Mouse (Mus musculus) heart, adult 2 months (tissue): ENCODE results near the gene Slc39a11.

ENCODE experiments used
- CTCF ChIP-seq: fragments of 200-600 bp; IDR thresholded peaks from 2 replicates; pipeline ENCODE4 v1.8.1; 2022; ENCODE audit warnings: antibody characterized with exemption, mild to moderate bottlenecking, moderate library complexity
- POLR2A ChIP-seq: fragments of 200-500 bp; IDR thresholded peaks from 2 replicates; pipeline ENCODE4 v1.6.1; 2011; ENCODE audit warnings: mild to moderate bottlenecking, low read depth, low read length, control low read depth; ENCODE audit not compliant: insufficient read depth

- TF ChIP-seq CTCF (no peak), POLR2A (no peak)
Measured at GRCm38 (mm10) chr11:113676847-113677246, 27.0 kb upstream of the Slc39a11 start.
